Mouse (Mus musculus): ENCODE measurements around the gene Gtf2ird2. TPM values are rescaled to one million over a fixed set of nuclear protein-coding genes. Genes with fewer than 3 reads are reported as not detected.

Gene Gtf2ird2
- polyA plus RNA-seq, 2 experiments from 2014 or later, result 6.4 to 6.7 TPM

DNA sequence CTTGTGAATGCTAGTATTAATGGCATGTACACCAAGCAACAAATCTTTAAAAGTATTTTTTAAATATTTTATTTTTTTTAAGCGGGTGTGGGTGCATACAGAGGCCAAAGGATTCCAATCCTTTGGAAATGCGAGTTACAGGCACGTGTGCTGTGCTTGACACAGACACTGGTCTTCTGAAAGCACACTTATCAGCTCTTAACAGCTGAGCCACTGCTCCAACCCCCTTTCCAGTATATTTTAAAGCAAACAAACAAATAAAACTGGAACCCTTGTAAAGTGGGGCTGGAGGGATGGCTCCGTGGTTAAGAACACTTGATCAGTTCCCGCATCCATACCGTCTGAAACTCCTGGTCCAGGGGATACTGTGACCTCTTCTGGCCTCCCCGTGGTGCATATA, 657 bp upstream of the Gtf2ird2 start:
- ATAC-seq, result no peak

DNA sequence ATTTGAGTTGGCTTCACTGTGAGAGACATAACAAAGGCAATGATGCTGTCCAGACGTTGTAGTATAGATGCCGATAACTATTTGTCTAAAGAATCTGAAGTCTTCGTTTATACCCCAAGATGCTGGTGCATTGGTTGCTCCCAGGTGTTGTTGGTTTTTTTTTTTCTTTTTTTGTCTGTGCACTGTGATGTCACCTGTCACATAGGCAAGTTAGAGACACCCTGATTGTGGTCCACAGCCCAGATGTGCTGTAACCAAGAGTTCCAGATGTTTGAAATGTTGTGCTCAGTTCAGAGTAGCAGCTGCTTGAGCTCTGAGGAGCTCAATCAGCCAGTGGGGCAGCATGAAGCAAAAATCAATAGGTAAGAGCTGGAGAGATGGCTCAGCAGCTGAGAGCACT, 2.2 kb downstream of the Gtf2ird2 start:
- ATAC-seq, result no peak

DNA sequence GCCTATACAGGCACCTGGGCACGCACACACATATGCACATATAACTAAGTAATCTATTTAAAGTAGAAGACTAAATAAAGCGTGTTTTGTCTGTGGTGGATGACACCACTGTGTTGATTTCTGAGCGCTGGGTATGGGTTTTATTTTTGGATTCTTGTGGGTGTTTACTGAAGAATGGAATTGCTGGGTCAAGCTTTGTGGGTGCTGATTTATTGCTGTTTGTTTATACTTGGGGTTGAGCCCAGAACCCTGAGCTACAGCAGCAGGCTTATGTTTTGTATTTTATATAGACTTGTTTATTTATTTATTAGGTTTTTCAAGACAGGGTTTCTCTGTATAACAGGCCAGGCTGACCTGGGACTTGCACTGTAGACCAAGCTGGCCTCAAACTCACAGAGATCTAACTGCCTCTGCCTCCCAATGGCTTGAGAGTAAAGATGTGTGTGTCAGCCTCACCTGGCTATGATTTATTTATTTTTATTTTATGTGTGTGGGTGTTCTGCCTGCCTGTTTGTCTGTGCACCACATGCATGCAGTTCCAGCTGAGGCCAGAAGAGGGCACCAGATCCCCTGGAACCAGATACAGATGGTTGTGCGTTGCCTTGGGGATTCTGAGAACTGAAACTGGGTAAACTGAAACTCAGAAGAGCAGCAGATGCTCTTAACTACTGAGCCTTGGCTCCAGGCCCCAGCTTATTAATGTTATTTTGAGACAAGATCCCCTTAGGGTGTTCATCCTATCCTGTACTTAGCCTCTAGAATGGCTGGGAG, 3.3 kb downstream of the Gtf2ird2 start:
- ATAC-seq, result no peak

DNA sequence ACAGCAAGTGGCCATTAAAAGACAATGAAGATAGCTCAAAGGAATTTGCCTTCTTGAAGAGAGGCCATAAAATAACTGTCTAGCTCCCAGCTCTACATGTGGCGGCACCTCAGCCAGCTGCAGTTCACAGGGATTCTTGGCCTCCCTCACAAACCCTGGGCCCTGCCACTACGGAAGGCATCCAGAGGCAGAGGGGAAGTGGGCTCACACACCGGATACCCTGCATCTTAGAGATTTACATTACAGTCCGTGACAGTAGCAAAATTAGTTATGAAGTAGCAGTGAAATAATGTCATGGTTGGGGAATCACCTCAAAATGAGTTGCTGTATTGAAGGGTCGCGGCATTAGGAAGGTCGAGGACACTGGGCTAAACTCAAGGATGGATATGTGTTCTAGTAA, 4.8 kb downstream of the Gtf2ird2 start:
- peak; percentile 10 for ATAC-seq

DNA sequence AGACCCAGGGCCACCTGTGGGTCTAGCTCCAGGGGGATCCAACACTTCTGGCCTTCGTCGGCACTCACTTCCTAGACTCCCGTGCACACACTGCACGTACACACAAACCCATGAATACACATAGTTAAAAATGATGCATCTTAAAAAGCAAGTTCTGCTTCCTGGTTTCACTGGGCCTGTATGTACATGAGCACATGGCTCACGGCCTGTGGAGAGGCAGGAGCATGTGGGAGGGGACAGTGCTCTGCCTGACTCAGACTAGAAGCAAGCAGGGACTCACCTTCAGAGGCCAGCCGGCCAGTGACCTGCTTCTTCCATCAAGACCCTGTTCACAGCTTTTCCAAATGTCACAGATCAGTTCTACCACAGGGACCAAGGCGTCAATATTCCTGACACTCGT, 9.8 kb downstream of the Gtf2ird2 start:
- ATAC-seq, result no peak

DNA sequence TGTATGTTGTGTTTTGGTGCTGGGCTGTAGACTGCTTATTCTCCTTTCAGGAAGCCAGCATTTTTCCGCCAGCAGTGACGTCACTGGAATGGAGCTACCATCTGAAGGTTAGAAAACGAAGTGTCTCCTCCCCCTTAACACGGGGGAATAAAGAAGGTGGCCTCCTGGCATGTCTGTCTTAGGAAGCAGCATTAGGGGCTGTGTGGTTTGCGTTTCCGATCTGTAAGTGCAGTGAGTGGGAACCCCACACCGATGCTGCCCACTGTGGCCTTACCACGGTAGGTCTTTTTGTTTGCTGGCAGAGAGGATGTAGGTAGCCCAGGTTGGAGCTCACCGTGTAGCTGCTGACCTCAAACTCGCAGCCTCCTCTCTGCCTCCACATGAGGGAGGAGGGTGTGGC, 22.9 kb downstream of the Gtf2ird2 start:
- no peak for ATAC-seq

DNA sequence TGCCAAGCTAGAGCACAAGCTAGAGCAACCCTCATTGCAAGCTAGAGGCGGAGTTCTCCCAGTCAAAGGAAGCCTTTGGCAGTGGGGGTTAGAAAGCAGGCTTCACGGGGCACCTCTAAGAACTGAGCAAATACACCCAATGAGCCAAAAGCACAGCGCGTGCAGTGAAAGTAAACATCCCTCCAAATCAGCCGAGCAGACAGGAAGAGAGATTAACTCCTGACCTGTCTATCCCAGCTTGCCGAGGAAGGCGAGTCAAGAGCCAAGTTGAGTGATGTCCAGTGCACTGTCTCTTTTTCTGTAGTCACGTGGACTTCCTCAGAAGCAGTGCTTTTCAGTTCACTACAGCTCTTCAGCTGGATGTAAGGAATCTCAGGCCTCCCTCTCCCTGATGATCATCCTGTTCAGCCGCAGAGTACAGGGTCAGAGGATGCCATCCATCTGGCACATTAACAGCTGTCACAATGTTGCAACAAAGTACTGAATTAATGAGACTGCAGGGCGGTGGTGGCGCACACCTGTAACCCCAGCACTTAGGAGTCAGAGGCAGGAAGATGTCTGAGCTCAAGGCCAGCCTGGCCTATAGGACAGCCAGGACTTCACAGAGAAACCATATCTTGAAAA, 26.2 kb downstream of the Gtf2ird2 start:
- ATAC-seq, result no peak

DNA sequence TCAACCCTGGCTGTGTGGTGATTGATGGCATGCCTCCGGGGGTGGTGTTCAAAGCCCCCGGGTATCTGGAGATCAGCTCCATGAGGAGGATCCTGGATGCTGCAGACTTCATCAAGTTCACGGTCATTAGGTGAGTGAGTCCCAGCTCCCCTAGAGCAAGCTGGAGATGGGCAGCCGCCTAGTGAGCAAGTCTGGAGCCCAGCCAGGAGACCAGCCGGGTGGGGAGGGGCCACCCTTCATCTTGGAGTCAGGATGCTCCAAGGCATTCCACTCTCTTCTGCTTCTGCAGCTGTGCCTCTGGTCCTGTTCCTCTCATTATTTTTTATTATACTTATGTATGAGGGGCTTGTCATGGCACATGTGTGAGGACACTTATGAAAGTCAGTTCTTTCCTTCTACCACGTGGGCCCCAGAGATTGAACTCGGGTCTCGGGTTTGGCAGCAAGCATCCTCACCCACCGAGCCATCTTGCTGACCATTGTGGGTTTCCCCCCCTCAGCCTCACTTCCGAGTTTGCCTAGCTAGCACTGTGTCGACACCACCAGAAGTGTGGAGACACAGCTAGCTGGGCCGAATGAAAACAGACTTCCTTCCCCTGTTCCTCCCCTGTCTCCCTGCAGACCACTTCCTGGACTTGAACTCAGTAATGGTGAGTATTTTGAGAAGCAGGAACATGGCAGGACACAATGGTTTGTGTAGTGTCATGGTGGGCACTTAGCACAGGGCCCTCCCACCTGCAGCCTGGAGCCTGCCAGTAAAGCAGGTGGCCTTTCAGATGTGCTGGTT, 30.4 kb downstream of the Gtf2ird2 start:
- ATAC-seq, result peak; percentile 65

DNA sequence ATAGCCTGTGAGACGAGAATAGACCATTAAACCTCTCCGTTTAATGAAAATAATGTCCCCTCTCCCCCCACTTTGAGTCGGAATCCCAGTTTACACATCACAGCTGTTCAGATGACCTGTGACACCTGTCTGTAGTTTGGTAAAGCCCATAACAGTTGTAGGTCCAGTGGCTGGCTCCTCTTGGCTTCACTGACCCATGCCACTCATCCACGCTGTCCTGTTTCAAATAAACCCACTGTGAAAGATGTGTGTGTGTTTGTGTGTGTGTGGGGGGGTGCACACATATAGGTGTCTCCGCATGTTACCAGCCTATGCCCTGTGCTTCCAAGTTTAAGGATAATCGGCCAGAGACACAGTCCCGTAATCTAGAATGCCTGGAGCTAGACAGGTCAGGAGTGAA, 34.1 kb downstream of the Gtf2ird2 start:
- no peak for ATAC-seq

DNA sequence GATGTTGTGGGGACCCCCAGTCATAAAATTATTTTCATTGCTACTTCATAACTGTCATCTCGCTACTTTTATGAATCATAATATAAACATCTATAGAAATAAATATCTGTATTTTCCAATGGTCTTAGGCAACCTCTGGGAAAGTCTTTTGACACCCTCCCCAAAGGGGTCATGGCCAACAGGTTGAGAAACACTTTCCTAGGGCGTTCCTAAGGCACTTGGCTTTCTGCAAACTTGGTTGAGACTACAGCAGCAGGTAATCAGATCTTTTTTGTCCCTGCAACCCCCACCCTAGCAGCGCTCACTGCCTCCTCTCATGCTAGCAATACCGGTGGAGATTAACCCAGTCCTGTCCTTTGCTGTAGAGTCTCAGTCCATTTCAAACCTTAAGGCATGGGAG, 37.5 kb downstream of the Gtf2ird2 start:
- no peak for ATAC-seq

DNA sequence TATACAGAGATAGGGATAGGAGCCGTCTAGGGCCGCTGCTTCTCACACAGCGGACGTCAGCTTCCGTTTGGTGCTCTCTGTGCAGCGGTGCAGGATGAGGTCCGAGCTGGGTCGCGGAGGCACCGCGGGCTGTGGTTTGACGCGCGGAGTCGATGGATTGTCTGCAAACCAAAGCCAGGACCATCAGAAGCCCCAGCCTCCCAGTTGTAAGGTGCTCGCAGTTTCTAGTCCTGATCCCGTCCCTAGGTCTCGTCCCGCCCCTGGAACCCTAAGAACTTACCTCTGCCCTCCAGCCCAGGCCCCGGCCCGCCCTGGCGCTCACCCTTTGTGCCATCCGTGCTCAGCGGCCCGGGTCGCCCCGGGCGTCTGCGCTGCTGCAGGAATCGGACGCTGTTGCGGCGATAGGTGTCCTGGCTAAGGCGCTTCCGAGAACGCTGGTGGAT, 37.9 kb downstream of the Gtf2ird2 start:
- ATAC-seq, result no peak

DNA sequence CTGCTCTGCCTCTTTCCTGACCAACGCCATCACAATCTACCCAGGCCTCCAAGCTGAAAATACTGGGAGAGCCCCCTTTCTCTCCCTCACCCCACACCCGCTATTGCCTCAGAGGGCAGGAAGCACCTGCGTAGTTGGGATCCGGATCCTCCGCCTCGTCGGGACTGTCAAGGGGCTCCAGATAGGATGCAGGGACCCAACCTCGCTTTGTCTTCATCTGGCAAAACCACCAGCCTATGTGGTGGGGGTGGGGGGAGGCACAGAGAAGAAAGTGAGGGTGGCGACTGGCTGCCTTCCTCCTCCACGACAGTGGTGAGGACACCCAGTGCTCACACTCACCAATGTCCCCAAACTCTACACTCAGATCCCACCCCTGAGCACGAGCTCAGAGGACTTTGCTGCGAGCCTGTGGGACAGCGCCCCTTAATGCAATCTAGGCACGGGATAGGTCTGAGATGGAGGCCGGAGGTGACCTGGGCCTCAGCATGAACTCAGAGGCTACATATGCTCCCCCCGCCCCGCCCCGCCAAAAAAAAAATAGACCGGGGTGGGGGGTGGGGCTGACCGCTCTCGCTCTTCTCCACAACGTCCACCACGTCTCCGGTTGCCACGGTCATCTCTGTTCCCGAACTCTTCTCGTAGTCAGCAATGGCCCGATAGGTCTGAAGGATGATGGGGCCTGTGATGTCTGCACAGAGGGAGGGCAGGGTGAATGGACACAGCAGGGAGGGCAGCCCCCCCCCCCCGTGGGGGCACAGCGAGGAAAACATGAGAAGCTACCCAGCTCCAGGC, 41.5 kb downstream of the Gtf2ird2 start:
- no peak for ATAC-seq

DNA sequence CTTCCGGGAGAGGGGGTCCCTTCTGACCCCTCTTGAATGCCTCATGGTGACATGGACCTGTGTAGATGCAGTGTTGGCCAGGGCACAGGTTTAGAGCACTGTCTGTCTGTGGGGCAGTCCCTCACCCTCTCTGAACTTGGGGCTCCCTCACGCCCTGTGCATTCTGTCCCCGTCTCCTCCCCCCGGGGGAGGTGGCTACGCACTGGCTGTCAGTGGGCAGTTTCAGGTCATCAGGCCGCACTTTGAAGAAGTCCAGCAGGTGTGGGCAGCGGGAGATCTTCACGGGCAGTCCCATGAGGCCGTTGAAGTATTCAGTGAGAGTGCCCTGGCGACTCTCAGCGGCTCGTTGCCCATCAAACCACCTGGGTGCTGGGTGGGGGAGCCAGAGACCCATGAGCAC, 43.1 kb downstream of the Gtf2ird2 start:
- no peak for ATAC-seq

DNA sequence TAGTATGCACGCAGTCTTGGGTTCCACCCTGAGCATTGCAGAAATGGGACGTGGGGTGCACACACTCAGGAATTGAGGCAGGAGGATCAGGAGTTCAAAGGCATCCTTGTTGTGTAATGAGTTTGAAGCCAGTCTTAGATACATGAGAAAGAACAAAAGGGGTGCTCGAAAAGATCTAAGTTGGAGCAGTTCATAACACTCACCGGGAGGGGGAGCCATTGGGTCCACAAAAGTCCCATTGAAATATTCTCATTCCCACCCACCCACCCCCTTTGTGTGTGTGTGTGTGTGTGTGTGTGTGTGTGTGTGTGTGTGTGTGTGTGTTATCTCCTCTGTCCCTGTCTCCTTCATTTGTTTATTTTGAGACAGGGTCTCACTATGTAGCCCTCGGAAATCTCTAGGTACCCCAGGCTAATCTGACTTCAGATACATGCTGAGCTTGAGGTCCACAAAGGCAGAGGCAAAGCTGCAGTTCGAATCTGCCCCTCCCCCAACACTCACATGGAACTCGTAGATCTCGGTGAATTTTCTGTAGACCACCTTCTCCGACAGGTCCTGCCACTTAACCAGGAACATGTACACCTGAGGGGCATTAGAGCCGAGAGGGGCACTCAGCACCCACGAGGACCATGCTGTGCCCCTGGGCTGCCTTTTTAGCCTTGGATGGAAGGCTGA, 43.9 kb downstream of the Gtf2ird2 start:
- ATAC-seq, result no peak

DNA sequence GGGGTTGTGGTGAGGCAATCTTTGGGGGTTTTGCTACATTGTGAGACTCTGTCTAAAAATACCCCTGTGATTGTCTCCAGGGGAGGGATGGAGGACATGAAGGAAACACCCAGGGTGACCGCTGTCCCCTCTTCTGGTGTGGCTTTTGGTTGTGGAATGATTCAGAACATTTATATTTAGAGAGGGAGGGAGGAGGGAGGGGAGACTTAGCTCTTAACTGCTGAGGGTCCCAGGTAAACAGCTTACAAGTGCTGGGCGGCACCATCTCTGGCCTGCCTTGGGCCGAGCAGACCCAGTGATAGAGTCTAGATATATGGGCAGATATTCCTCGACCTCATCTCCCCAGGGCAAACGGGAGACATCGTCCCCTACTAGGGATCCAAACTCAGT, 44.4 kb downstream of the Gtf2ird2 start:
- ATAC-seq, result no peak

DNA sequence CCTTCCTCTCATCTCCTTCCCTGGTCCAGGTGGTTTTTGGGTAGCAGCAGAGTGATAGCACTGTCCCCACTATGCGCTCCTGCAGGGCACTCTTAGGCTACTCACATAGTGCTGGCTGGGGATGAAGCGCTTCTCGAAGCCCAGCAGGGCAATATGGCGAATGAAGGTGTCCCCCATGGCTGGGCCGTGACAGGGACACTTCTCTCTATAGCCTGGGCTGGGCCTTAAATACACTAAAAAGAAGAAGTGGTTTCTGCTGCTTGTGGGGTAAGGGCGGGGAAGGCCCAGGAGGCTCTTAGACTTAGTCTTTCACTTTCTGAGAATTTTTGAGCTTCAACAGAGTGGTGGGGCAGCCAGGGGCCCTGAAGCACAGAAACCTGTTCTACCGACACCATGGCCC, 45.6 kb downstream of the Gtf2ird2 start, which contains the start of gene Ncf1:
TSS of gene Ncf1 (minus strand) at position 235 of the 400 bp plus-strand sequence.
- peak; percentile 12 for ATAC-seq

DNA sequence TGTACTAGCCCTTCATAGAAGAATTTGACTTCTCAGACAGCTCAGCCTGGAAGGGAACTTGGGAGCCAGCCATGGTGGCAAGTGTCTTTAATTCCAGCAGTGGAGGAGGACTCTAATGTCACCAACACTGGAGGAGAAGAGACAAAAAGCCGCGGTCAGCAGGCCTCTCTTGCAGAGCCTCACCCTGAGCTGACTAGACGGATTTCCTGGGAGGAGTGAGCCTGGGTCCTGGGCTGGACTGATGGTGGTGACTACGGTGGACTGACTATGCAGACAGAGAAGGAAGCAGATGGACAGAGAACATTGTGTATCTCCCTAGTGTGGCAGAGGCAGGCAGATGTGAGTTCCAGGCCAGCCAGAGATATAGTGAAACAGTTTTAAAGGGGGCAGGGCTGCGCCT, 47.6 kb downstream of the Gtf2ird2 start:
- no peak for ATAC-seq

DNA sequence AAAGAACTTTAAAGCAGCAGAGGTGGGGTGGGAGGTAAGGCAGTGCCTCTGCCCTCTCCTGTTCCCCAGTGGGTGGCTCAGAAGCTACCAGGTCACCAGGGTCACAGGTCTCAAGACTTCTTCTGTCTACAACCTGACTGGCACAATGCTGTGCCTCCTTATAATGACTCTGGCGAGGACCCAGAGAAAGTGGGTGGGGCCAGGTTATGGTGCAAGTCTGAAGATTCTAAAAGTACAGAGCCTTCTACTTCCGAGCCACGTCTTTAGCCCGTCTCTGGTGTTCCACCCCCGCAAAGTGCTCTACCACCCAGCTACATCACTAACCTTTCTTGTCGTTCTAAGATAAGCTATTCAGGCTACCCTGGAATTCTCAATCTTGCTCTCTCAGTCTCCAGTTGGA, 48.3 kb downstream of the Gtf2ird2 start:
- peak; percentile 50 for ATAC-seq

DNA sequence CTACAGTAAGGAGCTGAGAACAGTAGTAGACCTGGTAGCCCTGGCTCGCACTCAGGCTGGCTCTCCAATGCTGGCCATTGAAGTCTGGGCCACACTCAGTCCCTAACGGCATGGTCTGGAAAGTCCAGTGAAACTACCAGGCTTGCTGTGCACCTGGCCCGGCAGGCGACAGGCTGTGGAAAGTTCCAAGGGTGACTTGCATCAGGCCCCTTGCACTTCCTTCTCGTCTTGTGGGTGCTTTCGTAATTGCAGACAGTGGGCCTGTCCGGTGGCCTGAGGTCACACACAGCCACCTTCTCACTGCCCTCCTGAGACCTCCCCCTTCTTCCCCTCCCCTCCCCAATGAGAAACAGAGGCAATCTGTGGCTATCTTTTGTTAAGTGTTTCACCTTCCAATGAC, 48.7 kb downstream of the Gtf2ird2 start:
- no peak for ATAC-seq

DNA sequence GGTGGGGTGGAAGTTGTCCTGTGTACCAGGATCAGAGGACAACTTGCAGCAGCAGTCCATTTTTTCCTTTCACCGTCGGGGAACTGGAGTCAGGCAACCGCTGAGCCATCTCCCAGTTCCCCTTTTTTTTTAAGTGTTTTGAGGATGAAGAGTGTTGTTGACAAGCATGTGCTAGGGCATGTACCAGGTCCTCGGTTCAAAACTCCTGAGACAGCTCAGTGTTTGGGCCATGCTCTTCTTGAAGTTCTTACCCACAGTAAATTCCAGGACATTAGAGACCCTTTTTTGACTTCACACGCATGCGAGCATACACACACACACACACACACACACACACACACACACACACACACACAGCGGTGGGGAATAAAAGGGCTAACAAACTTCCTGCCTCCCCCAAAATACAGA, 49.4 kb downstream of the Gtf2ird2 start:
- no peak for ATAC-seq

DNA sequence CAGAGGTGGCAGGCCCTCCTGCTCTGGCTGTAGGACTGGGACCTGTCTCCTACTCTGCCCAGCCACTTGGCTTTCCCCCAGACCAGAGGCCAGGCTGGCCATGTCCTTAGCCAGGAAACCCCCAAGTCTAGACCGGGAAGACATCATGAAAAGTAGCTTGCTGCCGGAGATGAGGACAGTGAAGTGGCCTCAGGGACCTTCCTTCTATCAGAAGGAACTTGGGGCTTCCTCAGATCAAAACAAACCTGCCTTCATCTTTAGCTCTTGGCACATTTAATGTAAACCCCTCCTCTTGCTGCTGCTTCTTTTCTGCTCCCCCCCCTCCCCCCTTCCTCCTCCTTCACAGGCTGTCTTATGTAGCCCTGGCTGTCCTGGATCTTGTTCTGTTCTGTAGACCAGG, 50.4 kb downstream of the Gtf2ird2 start:
- ATAC-seq, result peak; percentile 10

DNA sequence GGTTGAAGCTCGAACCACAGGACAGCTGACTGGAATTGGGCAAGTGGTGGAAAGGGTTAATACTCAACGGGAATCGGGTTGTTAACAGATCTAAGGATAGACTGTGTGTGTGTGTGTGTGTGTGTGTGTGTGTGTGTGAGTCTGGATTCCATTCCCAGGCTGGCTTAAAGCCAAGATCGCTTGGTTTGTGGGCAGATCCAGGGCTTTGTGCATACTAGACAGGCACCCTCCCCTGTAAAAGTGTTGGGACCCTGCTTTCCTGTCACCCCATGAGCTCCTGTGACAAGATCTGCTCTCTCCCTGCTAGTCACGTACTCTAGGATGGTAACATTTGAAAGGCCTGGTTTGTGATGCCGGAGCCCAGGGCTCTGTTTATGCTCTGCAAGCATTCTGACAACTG, 51.3 kb downstream of the Gtf2ird2 start:
- no peak for ATAC-seq

Data from CD4-positive, CD25-positive, alpha-beta regulatory T cell, adult 4 months (primary cell).